Mouse (Mus musculus) bone marrow, adult 2 months (tissue): ENCODE measurements around the gene Gm5269.

Experiments
- CTCF ChIP-seq: fragments of 200-500 bp; IDR thresholded peaks from 2 replicates; pipeline ENCODE4 v1.5.1; 2011; ENCODE audit warnings: low read length, control low read depth; ENCODE audit not compliant: control insufficient read depth, insufficient read depth
- POLR2A ChIP-seq: fragments of 200-500 bp; IDR thresholded peaks from 2 replicates; pipeline ENCODE4 v1.6.1; 2011; ENCODE audit warnings: low read depth, mild to moderate bottlenecking, control low read depth, low read length, borderline replicate concordance; ENCODE audit not compliant: control insufficient read depth

DNA sequence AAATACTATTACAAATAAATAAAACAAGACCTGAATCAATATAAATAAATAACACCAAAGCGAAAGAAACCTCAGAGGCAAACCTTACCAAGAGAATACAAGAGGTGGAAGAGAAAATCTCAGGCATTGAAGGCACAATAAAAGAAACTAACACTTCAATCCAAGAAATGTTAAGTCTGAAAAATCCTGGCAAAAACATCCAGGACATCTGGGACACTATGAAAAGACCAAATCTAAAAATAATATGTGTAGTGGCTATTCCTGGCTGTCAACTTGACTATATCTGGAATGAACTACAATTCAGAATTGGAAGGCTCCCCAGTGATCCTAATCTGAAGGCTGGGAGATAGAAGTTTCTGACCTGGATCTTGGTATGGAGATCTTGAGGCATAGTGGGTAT lies 44.6 kb downstream of the Gm5269 start:
- TF ChIP-seq CTCF (no peak), POLR2A (no peak)
